Mouse (Mus musculus) liver, adult 2 months (tissue): ENCODE measurements around the gene Otud4.
"Not testable (repeated sequence)": the region's sequence is repeated elsewhere in the genome, so short reads cannot be mapped to it uniquely, and the experiment has no call there.

Experiments
- CTCF ChIP-seq: fragments of 200-500 bp; IDR thresholded peaks from 2 replicates; pipeline ENCODE4 v1.5.1; 2011; ENCODE audit warnings: low read depth, low read length, control low read depth
- POLR2A ChIP-seq: fragments of 200-500 bp; IDR thresholded peaks from 2 replicates; pipeline ENCODE4 v1.6.1; 2011; ENCODE audit warnings: low read length, control low read depth; ENCODE audit not compliant: insufficient read depth; ENCODE audit errors: extremely low read depth

DNA sequence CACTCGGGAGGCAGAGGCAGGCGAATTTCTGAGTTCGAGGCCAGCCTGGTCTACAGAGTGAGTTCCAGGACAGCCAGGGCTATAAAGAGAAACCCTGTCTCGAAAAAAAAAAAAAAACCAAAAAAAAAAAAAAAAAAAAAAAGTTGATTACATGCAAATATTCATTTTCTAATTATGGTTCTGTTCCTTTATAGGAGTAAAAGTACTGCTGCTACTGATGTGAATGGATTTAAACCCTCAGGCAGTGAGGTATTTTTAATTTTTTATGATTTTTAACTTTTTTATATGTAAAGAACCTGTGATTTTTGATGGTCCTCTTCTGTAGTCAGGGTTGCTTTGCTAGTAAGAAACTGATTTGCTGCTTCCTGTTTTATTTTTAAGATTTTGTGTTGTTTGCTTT lies 19.3 kb downstream of the Otud4 start:
- TF ChIP-seq POLR2A, CTCF: not testable (repeated sequence)
